Mouse (Mus musculus) midbrain, embryonic 14.5 days (tissue): Measurements from ENCODE around the gene Clcn2. TPM values are rescaled to one million over a fixed set of nuclear protein-coding genes. Genes with fewer than 3 reads are reported as not detected.

Experiments used
- ATAC-seq: fragments of 200-750 bp; cut with Nextera tagmentation; 2 replicates; pipeline ENCODE4 v1.8.0; 2017; ENCODE audit warnings: moderate number of reproducible peaks, moderate library complexity; ENCODE audit not compliant: low FRiP score, low TSS enrichment
- DNase-seq: peaks from one replicate; pipeline ENCODE4 v3.0.0-alpha.2; 2015
- H3K27ac ChIP-seq: fragments of 300-500 bp; sonication (generic); replicated peaks from 2 replicates; pipeline ENCODE4 v1.5.1; 2014; ENCODE audit warnings: mild to moderate bottlenecking, low read depth, low read length, moderate library complexity
- H3K27me3 ChIP-seq: fragments of 300-500 bp; sonication (generic); 2 replicates; pipeline ENCODE4 v1.6.1; 2014; ENCODE audit warnings: low read length, control low read depth, mixed read lengths; ENCODE audit not compliant: control insufficient read depth, insufficient read depth
- H3K36me3 ChIP-seq: fragments of 300-500 bp; sonication (generic); 2 replicates; pipeline ENCODE4 v1.6.1; 2014; ENCODE audit warnings: low read length, control low read depth; ENCODE audit not compliant: control insufficient read depth, insufficient read depth
- H3K4me1 ChIP-seq: fragments of 300-500 bp; sonication (generic); 2 replicates; pipeline ENCODE4 v1.6.1; 2014; ENCODE audit warnings: mild to moderate bottlenecking, antibody characterized with exemption, low read length, control low read depth; ENCODE audit not compliant: control insufficient read depth, insufficient read depth
- H3K4me2 ChIP-seq: fragments of 300-500 bp; sonication (generic); 2 replicates; pipeline ENCODE4 v1.6.1; 2014; ENCODE audit warnings: mild to moderate bottlenecking, low read length, moderate library complexity
- H3K4me3 ChIP-seq: fragments of 300-500 bp; sonication (generic); replicated peaks from 2 replicates; pipeline ENCODE4 v1.5.1; 2014; ENCODE audit warnings: low read depth, low read length
- H3K9ac ChIP-seq: fragments of 300-500 bp; sonication (generic); replicated peaks from 2 replicates; pipeline ENCODE4 v1.6.1; 2014; ENCODE audit warnings: mild to moderate bottlenecking, low read length, moderate library complexity
- H3K9me3 ChIP-seq: fragments of 300-500 bp; sonication (generic); 2 replicates; pipeline ENCODE4 v1.6.1; 2016; ENCODE audit warnings: low read length, control low read depth, mixed read lengths; ENCODE audit not compliant: control insufficient read depth
- WGBS: fragments of 180-500 bp; shearing (Covaris S2); extraction: QIAGEN DNeasy Blood & Tissue Kit; methylation state at CpG from one replicate; pipeline ENCODE4 v1.1.7; 2014; 5-methylcytosine and 5-hydroxymethylcytosine counted together
- polyA plus RNA-seq: library from polyadenylated mRNA; unstranded; fragments of >200 nt; fragmentation: Nextera tagmentation; extraction: Ambion mirVana; gene quantifications from 2 replicates; pipeline ENCODE4 v1.2.1, GENCODE M21; 2014

The Clcn2 gene
- polyA plus RNA-seq, 1 experiment from 2014 or later, result 27.2 TPM

DNA sequence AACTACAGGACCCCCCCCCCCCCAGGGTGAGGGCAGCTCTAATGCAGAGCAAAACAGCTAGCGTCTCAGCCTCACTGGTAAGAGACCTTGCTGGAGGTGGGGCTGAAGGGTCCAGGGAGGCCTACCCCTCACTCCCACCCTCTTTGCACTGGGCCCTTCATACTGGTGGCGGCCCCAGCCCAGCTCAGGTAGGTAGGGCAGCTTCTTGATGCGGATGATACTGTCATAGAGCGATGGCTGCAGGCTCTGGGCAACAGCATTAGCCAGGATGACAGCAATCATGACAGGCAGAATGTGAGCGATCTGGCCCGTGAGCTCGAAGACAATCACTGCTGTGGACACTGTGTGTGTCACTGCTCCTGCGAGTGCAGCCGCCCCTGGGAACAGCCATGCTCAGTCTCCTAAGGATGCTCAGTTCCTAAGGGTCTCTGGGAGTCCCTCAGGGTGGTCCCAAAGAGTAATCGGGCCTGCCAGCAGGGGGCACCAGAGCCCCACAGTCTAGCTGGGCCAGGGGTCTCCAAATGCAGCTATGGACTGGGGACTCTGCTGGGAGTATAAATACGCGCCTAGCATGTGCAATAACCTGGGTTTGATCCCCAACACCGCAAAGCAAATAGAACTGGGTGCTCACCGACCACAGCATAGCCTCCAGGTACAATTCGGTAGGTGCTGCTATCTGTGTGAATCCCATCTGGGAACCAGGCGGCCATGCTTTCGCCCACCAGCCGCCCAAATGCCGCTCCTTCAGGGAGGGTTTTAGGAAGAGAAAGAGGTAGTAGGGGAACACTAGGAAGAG lies 8.4 kb downstream of the Clcn2 start:
- Histone ChIP-seq H3K4me1 (peaks cover 5% of the 10 kb centered on the region), H3K9ac (no peak overlapping the region), H3K27me3 (no peaks in the 10 kb centered on the region), H3K9me3 (no peaks in the 10 kb centered on the region), H3K36me3 (peaks cover 80% of the 10 kb centered on the region), H3K4me2 (no peak overlapping the region), H3K27ac (no peak overlapping the region), H3K4me3 (no peak overlapping the region)
- 71% methylated on average over 19 of the region's 19 CpGs for WGBS
- peak; percentile 53; the same call in 1 of the 2 replicates for ATAC-seq
- DNase-seq, result peak; percentile 84

DNA sequence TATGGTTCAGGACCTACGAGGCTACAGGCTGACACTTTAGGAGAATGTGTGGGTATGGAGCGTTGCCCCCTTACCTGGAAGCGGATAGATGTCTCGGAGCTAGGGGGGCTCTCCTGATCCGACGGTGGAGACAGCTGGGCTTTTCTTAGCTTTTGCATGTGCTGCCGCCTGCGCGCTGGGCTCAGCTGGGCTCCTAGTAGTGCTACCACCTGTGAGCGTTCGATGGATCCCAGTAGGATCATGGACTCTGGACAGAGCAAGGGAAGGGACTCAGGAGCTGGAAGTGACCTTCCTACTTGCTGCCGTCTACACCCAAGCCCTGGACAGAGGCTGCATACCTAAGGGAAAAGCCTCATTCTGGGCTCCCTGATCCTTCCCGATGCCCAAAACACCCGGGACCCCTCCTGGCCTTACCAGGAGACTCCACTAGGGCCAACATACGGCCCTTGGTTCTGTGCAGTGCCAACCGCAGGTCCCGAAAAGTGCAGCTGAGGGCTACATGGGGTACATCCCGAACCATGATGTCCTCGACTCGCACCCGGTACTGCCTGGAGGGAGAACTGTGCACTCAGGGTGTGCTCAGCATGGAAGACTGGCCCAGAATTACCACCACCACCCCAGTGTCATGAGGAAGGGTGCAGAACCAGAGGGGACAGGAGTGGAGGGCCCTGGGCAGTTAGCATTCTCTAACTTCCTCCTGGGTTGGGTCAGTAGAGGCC lies 9.2 kb downstream of the Clcn2 start:
- ATAC-seq, result no peak
- 92% methylated on average over 21 of the region's 21 CpGs for WGBS
- Histone ChIP-seq H3K27ac (no peak overlapping the region), H3K36me3 (peaks cover 87% of the 10 kb centered on the region), H3K27me3 (no peaks in the 10 kb centered on the region), H3K9me3 (no peaks in the 10 kb centered on the region), H3K4me3 (no peak overlapping the region), H3K4me2 (no peak overlapping the region), H3K4me1 (no peaks in the 10 kb centered on the region), H3K9ac (no peak overlapping the region)
- no peak for DNase-seq

DNA sequence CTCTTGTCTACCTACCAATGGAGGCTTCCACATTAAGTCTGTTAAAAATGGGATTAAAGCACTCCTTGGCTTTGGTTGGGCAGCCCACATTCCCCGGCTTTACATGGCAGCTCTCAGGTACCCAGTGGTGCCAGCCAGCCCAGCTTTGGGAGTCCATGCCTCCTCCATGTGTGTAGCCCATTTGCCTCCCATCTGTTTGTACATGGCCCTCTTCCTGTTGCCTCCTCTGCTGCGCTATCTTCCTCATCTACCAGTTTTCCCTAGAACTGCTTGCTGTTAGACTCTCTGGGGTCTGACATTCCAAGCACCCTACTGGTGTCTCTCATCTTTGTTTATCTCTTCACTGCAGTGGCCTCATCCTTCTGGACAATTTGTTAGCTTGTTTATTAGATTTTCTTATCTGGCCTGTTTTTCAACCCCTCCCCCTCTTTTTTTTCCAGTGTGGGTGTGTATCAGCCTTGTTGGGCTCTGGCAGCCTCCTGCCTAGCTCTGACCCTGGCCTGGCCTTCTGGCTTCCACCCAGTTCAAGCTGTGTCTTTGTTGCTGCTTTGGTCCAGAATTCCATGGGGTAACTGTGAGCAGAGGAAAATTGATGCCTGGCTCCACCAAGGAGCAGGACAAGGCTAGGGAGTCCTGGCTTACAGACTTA lies 11.0 kb downstream of the Clcn2 start:
- no peak overlapping the region for H3K27ac ChIP-seq
- ATAC-seq (no peak), DNase-seq (no peak)
- peaks cover 77% of the 10 kb centered on the region for H3K36me3 ChIP-seq
- no peak overlapping the region for H3K4me3 ChIP-seq
- H3K4me2 ChIP-seq, result no peak overlapping the region
- 94% methylated on average over 2 of the region's 2 CpGs for WGBS
- no peaks in the 10 kb centered on the region for H3K27me3 ChIP-seq
- H3K4me1 ChIP-seq, result peaks cover 13% of the 10 kb centered on the region
- no peak overlapping the region for H3K9ac ChIP-seq
- no peaks in the 10 kb centered on the region for H3K9me3 ChIP-seq

DNA sequence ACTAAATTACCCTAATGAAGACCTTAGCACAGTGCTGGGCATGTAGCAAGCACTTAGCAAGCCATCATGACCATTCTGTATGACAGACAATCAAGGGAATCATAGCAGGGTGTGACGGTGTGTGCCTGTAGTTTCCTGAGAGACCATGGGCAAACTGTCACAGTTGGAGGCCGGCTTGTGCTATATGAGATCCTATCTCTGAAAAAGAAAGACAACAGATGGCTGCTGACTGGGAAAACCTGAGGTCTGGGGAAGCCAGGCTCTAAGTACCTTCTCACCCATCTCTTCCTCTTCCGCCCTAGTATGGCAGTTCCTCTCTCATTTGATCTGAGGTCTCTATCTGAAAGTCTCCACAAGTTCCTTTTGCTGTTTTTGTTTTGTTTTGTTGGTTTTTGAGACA lies 11.8 kb downstream of the Clcn2 start:
- DNase-seq, result no peak
- no peak overlapping the region for H3K4me3 ChIP-seq
- H3K36me3 ChIP-seq, result peaks cover 75% of the 10 kb centered on the region
- H3K9me3 ChIP-seq, result no peaks in the 10 kb centered on the region
- H3K4me1 ChIP-seq, result peaks cover 14% of the 10 kb centered on the region
- no peak overlapping the region for H3K27ac ChIP-seq
- H3K27me3 ChIP-seq, result no peaks in the 10 kb centered on the region
- 85% methylated on average over 3 of the region's 3 CpGs for WGBS
- ATAC-seq, result no peak
- no peak overlapping the region for H3K4me2 ChIP-seq
- no peak overlapping the region for H3K9ac ChIP-seq

DNA sequence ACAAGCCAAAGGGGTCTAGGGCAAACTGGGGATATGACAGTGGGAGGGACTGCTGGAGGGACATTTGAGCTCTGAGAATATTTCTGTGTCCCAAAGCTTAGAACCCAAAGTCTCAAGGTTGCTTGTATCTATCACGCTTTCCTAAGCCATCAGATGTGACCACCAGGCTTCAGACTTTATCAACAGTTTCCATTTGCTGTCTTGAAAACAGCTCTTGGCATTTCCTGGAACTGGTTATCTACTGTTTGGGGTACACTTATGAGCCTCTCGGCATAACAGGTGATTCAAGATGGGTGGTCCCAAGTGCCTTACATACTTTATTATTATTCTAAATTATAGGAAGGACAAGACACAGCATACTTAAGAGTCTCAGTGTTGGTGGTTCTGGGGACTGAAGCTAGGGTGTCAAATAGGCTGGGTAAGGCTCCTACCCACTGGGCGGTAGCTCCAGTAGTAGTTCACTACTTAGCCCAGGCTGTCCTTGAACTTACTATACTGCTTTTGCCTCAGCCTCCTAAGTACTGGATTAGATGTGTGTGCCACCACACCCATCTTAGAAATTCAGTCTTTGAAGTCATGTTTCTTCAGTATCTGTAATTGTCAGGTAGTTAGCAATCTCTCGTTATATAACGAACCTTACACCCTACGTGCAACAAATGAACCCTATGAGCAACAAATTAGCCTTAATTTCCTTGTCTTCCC lies 13.7 kb downstream of the Clcn2 start:
- Histone ChIP-seq H3K4me1 (peaks cover 14% of the 10 kb centered on the region), H3K27me3 (no peaks in the 10 kb centered on the region), H3K9ac (no peak overlapping the region), H3K9me3 (no peaks in the 10 kb centered on the region), H3K4me2 (no peak overlapping the region), H3K36me3 (peaks cover 76% of the 10 kb centered on the region), H3K27ac (no peak overlapping the region), H3K4me3 (no peak overlapping the region)
- DNase-seq (no peak), ATAC-seq (no peak)
- WGBS, result 96% methylated on average over 6 of the region's 6 CpGs

DNA sequence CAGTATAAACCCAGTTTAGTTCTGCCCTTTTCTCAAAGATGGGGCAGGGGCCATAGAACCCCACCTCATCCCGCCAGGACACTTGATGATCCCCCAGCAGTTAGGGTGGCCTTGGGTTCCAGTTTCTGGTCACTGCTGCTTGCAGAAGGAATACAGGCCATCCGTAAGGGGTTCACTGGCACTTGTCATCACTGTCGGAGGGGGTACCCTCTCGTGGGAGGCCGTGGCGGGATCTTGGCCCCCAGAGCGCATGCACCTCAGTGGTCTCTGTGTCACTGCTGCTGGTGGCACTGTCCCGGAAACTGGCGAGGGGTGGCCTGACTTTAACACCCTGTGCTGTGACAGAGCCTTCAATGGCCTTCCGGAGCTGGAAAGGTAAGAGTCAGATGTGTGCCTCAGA lies 14.5 kb downstream of the Clcn2 start:
- H3K4me2 ChIP-seq, result no peak overlapping the region
- H3K4me1 ChIP-seq, result peaks cover 14% of the 10 kb centered on the region
- H3K4me3 ChIP-seq, result no peak overlapping the region
- no peaks in the 10 kb centered on the region for H3K9me3 ChIP-seq
- H3K36me3 ChIP-seq, result peaks cover 70% of the 10 kb centered on the region
- no peaks in the 10 kb centered on the region for H3K27me3 ChIP-seq
- H3K9ac ChIP-seq, result no peak overlapping the region
- DNase-seq, result no peak
- H3K27ac ChIP-seq, result no peak overlapping the region
- ATAC-seq, result no peak
- 94% methylated on average over 10 of the region's 10 CpGs for WGBS

DNA sequence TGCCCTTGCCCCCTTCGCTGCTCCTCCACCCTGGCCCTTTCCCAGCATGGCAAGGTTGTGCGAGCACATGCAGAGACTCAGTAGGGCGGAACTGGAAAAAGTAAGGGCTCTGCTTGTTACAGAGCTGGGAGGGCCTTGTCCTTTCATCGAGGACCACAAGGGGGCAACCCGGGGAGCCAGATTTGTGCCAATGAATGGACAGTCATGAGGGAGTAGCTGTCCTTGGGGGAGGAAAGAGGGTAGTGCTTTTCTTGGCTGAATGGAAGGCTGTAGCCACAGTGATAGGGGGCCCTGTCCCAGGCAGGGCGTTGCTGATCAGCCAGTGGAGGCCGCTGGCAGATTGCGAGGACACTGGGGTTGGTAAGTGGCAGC lies 15.0 kb downstream of the Clcn2 start:
- Histone ChIP-seq H3K9me3 (no peaks in the 10 kb centered on the region), H3K4me1 (peaks cover 14% of the 10 kb centered on the region), H3K36me3 (peaks cover 65% of the 10 kb centered on the region), H3K4me3 (no peak overlapping the region), H3K4me2 (no peak overlapping the region; the same call in 1 of the 2 replicates), H3K27ac (peak overlapping the region; percentile 61; the same call in 1 of the 2 replicates), H3K9ac (no peak overlapping the region), H3K27me3 (no peaks in the 10 kb centered on the region)
- ATAC-seq (peak; percentile 60; the same call in 1 of the 2 replicates), DNase-seq (peak; percentile 84)
- 4% methylated on average over 8 of the region's 8 CpGs for WGBS

DNA sequence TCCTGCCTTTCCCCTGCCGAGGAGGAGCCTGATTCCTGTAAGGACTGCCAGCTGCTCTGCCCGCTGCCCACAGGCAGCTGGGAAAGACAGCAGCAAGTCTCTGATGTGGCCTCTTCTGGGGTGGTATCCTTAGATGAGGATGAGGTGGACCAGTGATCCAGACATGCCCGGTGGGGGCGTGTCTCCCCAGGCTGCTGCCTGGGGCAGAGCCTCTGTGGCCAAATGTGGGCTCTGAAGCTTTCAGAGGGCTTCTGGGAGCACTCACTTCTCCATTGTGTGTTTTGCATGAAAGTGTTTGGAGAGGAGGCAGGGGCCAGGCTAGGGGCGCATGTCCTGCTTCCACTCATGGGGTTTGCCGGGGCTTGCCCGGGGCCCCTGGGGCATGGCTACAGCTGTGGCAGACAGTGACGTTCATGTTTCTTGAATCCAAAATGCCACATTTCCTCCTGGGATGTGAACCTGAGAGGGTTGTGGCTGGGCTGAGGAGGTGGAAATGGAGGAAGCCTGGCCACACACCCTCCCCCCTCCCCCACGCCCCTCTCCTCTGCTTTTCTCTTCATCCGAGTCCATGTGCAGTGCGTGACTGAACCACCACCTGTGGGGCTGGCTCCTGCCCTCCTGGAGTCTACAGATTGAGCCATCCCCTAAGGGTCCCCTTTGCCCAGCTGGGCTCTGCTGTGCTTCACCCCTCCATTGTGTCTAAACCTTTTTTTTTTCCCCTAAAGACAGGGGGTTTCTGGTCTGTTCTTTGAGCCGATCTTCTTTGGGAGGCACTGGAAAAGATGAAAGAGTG lies 15.6 kb downstream of the Clcn2 start:
- Histone ChIP-seq H3K27ac (peak overlapping the region; percentile 62), H3K4me2 (no peak overlapping the region; the same call in 1 of the 2 replicates), H3K27me3 (no peaks in the 10 kb centered on the region), H3K4me1 (peaks cover 14% of the 10 kb centered on the region), H3K9me3 (no peaks in the 10 kb centered on the region), H3K36me3 (peaks cover 59% of the 10 kb centered on the region), H3K4me3 (no peak overlapping the region), H3K9ac (no peak overlapping the region)
- WGBS, result 9% methylated on average over 12 of the region's 12 CpGs
- DNase-seq (no peak), ATAC-seq (peak; percentile 19; the same call in 1 of the 2 replicates)
